8 mouse cellular contexts compared by ENCODE assay signal in genomic region chr5:110232346-110232745, GRCm38 (mm10). TPM values are rescaled to one million over a fixed set of nuclear protein-coding genes. Genes with fewer than 3 reads are reported as not detected.
A peak's percentile ranks its signal among the peaks of the same experiment; 100 is the strongest.
DNase-seq lines count a peak whose midpoint lies in the region; ATAC-seq and TF ChIP-seq lines count a peak whose summit lies in the region.

No protein-coding gene starts in this region.

- 75% methylated on average over 6 of the region's 6 CpGs for WGBS in heart, embryonic 16.5 days
- WGBS in embryonic facial prominence, embryonic 10.5 days: 89% methylated on average over 6 of the region's 6 CpGs
- 51% methylated on average over 6 of the region's 6 CpGs for WGBS in lung, postnatal 0 days

- H3K9me3 ChIP-seq in heart, embryonic 16.5 days (replicated peaks; ENCODE audit: control insufficient read depth, low read length): no peaks in the 10 kb centered on the region
- no peaks in the 10 kb centered on the region for H3K9me3 ChIP-seq in embryonic facial prominence, embryonic 10.5 days
- H3K9me3 ChIP-seq in lung, postnatal 0 days (ENCODE audit: low read length): no peaks in the 10 kb centered on the region

- DNase-seq in heart, postnatal 36 days: no peak
- DNase-seq in A20 (ENCODE audit: low read depth, low spot score): peak; percentile 83
- DNase-seq in embryonic facial prominence, embryonic 10.5 days (ENCODE audit: low spot score): no peak
- peak; percentile 26 for DNase-seq in lung, postnatal 0 days (ENCODE audit: low spot score)
- DNase-seq in adrenal gland, adult 18-20 months (ENCODE audit: low spot score in 2 of 2): no peak
- DNase-seq in gastrocnemius, adult 8-10 months (ENCODE audit: low spot score in 2 of 2): no peak
- no peak for DNase-seq in right cerebral cortex, postnatal 4 days

- no peak overlapping the region for H3K27ac ChIP-seq in heart, embryonic 16.5 days (ENCODE audit: low read length)
- no peak overlapping the region for H3K27ac ChIP-seq in embryonic facial prominence, embryonic 10.5 days (replicated peaks)
- no peak overlapping the region for H3K27ac ChIP-seq in lung, postnatal 0 days (ENCODE audit: low read length)

- peak overlapping the region; percentile 88; the same call in 1 of the 2 replicates for H3K4me2 ChIP-seq in heart, embryonic 16.5 days (ENCODE audit: low read depth, low read length)
- H3K4me2 ChIP-seq in lung, postnatal 0 days (replicated peaks; ENCODE audit: low read depth, low read length): peak overlapping the region; percentile 80; the same call in 1 of the 2 replicates

- H3K4me3 ChIP-seq in heart, embryonic 16.5 days (ENCODE audit: low read length): no peak overlapping the region
- H3K4me3 ChIP-seq in embryonic facial prominence, embryonic 10.5 days: peak overlapping the region; percentile 97
- H3K4me3 ChIP-seq in lung, postnatal 0 days (ENCODE audit: low read depth, low read length): no peak overlapping the region; the same call in 1 of the 2 replicates

- no peak overlapping the region for H3K9ac ChIP-seq in heart, embryonic 16.5 days (ENCODE audit: low read length)
- no peak overlapping the region for H3K9ac ChIP-seq in lung, postnatal 0 days (replicated peaks; ENCODE audit: low read depth)

- no peak for TF ChIP-seq CTCF in lung, postnatal 0 days (IDR thresholded peaks at IDR 0.05)

- peaks cover 11% of the 10 kb centered on the region for H3K4me1 ChIP-seq in heart, embryonic 16.5 days (ENCODE audit: control insufficient read depth, insufficient read depth, low read length)
- peaks cover 14% of the 10 kb centered on the region for H3K4me1 ChIP-seq in embryonic facial prominence, embryonic 10.5 days
- H3K4me1 ChIP-seq in lung, postnatal 0 days (ENCODE audit: insufficient read depth, low read depth, low read length): no peaks in the 10 kb centered on the region; the same call in 1 of the 2 replicates

- intact Hi-C loops in heart, postnatal 36 days (cut with DNase I): no loop called here

- TF ChIP-seq EP300 in lung, postnatal 0 days (IDR thresholded peaks at IDR 0.05): no peak

- peaks cover 24% of the 10 kb centered on the region for H3K36me3 ChIP-seq in heart, embryonic 16.5 days (ENCODE audit: control insufficient read depth, insufficient read depth)
- peaks cover 40% of the 10 kb centered on the region for H3K36me3 ChIP-seq in embryonic facial prominence, embryonic 10.5 days (replicated peaks)
- peaks cover 5% of the 10 kb centered on the region; the same call in 1 of the 2 replicates for H3K36me3 ChIP-seq in lung, postnatal 0 days (ENCODE audit: insufficient read depth, low read length)

- no peak for ATAC-seq in heart, embryonic 16.5 days (replicated peaks; ENCODE audit: extremely low read depth, insufficient read depth, low FRiP score)
- no peak for ATAC-seq in lung, postnatal 0 days

- no peaks in the 10 kb centered on the region for H3K27me3 ChIP-seq in heart, embryonic 16.5 days (ENCODE audit: control insufficient read depth, insufficient read depth, low read length)
- H3K27me3 ChIP-seq in embryonic facial prominence, embryonic 10.5 days (replicated peaks; ENCODE audit: low read depth, poor library complexity, severe bottlenecking): no peaks in the 10 kb centered on the region
- no peaks in the 10 kb centered on the region for H3K27me3 ChIP-seq in lung, postnatal 0 days (replicated peaks; ENCODE audit: insufficient read depth, low read length)

RNA-seq across cellular contexts. Expression of gene Ankle2, which starts 1.5 kb away (rescaled TPM):
- 14.4 and 17.6 TPM in 2 replicates for polyA plus RNA-seq in heart, embryonic 16.5 days (2015; fragmentation: Nextera tagmentation; extraction: Ambion mirVana)
- total RNA-seq in heart, postnatal 36 days (2021): 10 to 100 TPM; 29.4 to 30.5 TPM
- polyA plus RNA-seq in embryonic facial prominence, embryonic 10.5 days (2016; fragmentation: Nextera tagmentation; extraction: Ambion mirVana): 32.7 and 34.7 TPM in 2 replicates
- polyA plus RNA-seq in lung, postnatal 0 days (2015; fragmentation: Nextera tagmentation; extraction: Ambion mirVana): 15.5 and 18.0 TPM in 2 replicates
- 10 to 100 TPM; 36.1 to 37.4 TPM for total RNA-seq in adrenal gland, adult 18-20 months (2021)
- total RNA-seq in gastrocnemius, adult 8-10 months (2022): 10 to 100 TPM; 30.9 to 39.7 (median 33.5) TPM

RNA-seq across cellular contexts. Expression of gene Pgam5, which starts 37.4 kb away (rescaled TPM):
- 51.5 and 51.7 TPM in 2 replicates for polyA plus RNA-seq in heart, embryonic 16.5 days (2015; fragmentation: Nextera tagmentation; extraction: Ambion mirVana)
- total RNA-seq in heart, postnatal 36 days (2021): 10 to 100 TPM; 34.2 to 35.4 TPM
- 95.3 and 96.3 TPM in 2 replicates for polyA plus RNA-seq in embryonic facial prominence, embryonic 10.5 days (2016; fragmentation: Nextera tagmentation; extraction: Ambion mirVana)
- polyA plus RNA-seq in lung, postnatal 0 days (2015; fragmentation: Nextera tagmentation; extraction: Ambion mirVana): 32.0 and 33.6 TPM in 2 replicates
- total RNA-seq in adrenal gland, adult 18-20 months (2021): 10 to 100 TPM; 45.2 to 49.5 TPM
- total RNA-seq in gastrocnemius, adult 8-10 months (2022): 10 to 100 TPM; 25.4 to 30.6 (median 28.3) TPM

RNA-seq across cellular contexts. Expression of gene Pxmp2, which starts 53.6 kb away (rescaled TPM):
- 26.3 and 26.7 TPM in 2 replicates for polyA plus RNA-seq in heart, embryonic 16.5 days (2015; fragmentation: Nextera tagmentation; extraction: Ambion mirVana)
- 100 to 1,000 TPM; 100 to 125 TPM for total RNA-seq in heart, postnatal 36 days (2021)
- polyA plus RNA-seq in embryonic facial prominence, embryonic 10.5 days (2016; fragmentation: Nextera tagmentation; extraction: Ambion mirVana): 10.6 and 12.4 TPM in 2 replicates
- 12.8 and 14.4 TPM in 2 replicates for polyA plus RNA-seq in lung, postnatal 0 days (2015; fragmentation: Nextera tagmentation; extraction: Ambion mirVana)
- total RNA-seq in adrenal gland, adult 18-20 months (2021): 10 to 100 TPM; 10.4 to 14.3 TPM
- total RNA-seq in gastrocnemius, adult 8-10 months (2022): 10 to 100 TPM; 38.1 to 54.8 (median 44.5) TPM

RNA-seq across cellular contexts. Expression of gene Pole, which starts 53.8 kb away (rescaled TPM):
- polyA plus RNA-seq in heart, embryonic 16.5 days (2015; fragmentation: Nextera tagmentation; extraction: Ambion mirVana): 17.1 and 17.9 TPM in 2 replicates
- 1 to 10 TPM; 2.0 to 2.9 TPM for total RNA-seq in heart, postnatal 36 days (2021)
- polyA plus RNA-seq in embryonic facial prominence, embryonic 10.5 days (2016; fragmentation: Nextera tagmentation; extraction: Ambion mirVana): 47.5 and 54.1 TPM in 2 replicates
- 2.2 and 2.4 TPM in 2 replicates for polyA plus RNA-seq in lung, postnatal 0 days (2015; fragmentation: Nextera tagmentation; extraction: Ambion mirVana)
- total RNA-seq in adrenal gland, adult 18-20 months (2021): 1 to 10 TPM in 1 of 2 experiments, under 1 TPM in 1; 0.90 to 1.1 TPM
- total RNA-seq in gastrocnemius, adult 8-10 months (2022): 1 to 10 TPM in 3 of 4 experiments, under 1 TPM in 1; 0.99 to 2.5 (median 1.5) TPM

RNA-seq across cellular contexts. Expression of gene Golga3, which starts 55.8 kb away (rescaled TPM):
- polyA plus RNA-seq in heart, embryonic 16.5 days (2015; fragmentation: Nextera tagmentation; extraction: Ambion mirVana): 14.9 and 18.2 TPM in 2 replicates
- 10 to 100 TPM; 49.4 to 50.0 TPM for total RNA-seq in heart, postnatal 36 days (2021)
- polyA plus RNA-seq in embryonic facial prominence, embryonic 10.5 days (2016; fragmentation: Nextera tagmentation; extraction: Ambion mirVana): 19.9 and 20.6 TPM in 2 replicates
- polyA plus RNA-seq in lung, postnatal 0 days (2015; fragmentation: Nextera tagmentation; extraction: Ambion mirVana): 9.1 and 11.0 TPM in 2 replicates
- 10 to 100 TPM; 34.6 to 40.7 TPM for total RNA-seq in adrenal gland, adult 18-20 months (2021)
- 10 to 100 TPM; 44.1 to 52.7 (median 50.0) TPM for total RNA-seq in gastrocnemius, adult 8-10 months (2022)

Comparison
In these comparisons a context has a peak if more than half of its experiments do, and no peak if none do; other contexts are left out.
1. DNase-seq: peak in A20 (single experiment) and lung, postnatal 0 days (single experiment); none in heart, postnatal 36 days (0 of 2), embryonic facial prominence, embryonic 10.5 days (single experiment), adrenal gland, adult 18-20 months (0 of 2), gastrocnemius, adult 8-10 months (0 of 2) and right cerebral cortex, postnatal 4 days (single experiment).